Mouse (Mus musculus) cortical plate, adult 2 months (tissue): ENCODE measurements at regions not wholly inside any gene's neighbourhood (a gene's known extent, or its start where the extent isn't known, plus 50 kb on each side); places are given as distances from the start of the nearest gene placed in this dataset.

Experiments used
- CTCF ChIP-seq: fragments of 200-500 bp; IDR thresholded peaks from 2 replicates; pipeline ENCODE4 v1.5.1; 2011; ENCODE audit warnings: mild to moderate bottlenecking, control low read depth, low read length; ENCODE audit not compliant: insufficient read depth; ENCODE audit errors: extremely low read depth
- POLR2A ChIP-seq: fragments of 200-500 bp; IDR thresholded peaks from 2 replicates; pipeline ENCODE4 v1.6.1; 2011; ENCODE audit warnings: mild to moderate bottlenecking, low read length, control low read depth; ENCODE audit not compliant: insufficient read depth; ENCODE audit errors: extremely low read depth

DNA sequence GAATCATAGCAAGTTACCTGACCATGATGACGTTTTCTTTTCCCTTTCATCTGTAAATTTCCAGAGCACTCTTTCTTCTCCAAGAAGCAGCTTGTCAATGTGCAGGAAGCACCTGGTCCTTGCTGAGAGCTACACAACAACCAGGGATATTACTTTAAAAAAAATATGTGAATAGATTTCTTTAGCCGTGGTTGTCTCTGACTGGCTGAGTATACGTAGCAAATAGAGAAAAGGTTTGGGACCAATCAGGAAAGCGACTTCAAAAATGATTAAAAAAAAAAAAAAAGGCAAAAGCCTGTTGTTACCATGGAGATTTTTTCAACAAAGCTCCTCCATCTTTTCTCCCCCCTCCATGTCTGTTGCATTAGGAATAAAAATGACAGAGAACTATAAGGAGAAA lies 821.2 kb upstream of the Snrpn start:
- TF ChIP-seq POLR2A (no peak), CTCF (no peak)
